Mouse (Mus musculus) cortical plate, adult 2 months (tissue): ENCODE results near the gene Zfp263. TPM values are rescaled to one million over a fixed set of nuclear protein-coding genes. Genes with fewer than 3 reads are reported as not detected.

ENCODE experiments used
- H3K27ac ChIP-seq: fragments of 200-500 bp; 2 replicates; pipeline ENCODE4 v1.5.1; 2012; ENCODE audit warnings: low read length, control low read depth, inconsistent platforms; ENCODE audit not compliant: insufficient read depth
- H3K4me1 ChIP-seq: fragments of 200-500 bp; 2 replicates; pipeline ENCODE4 v1.6.1; 2011; ENCODE audit warnings: low read length; ENCODE audit not compliant: control insufficient read depth, insufficient read depth
- H3K4me3 ChIP-seq: fragments of 200-500 bp; 2 replicates; pipeline ENCODE4 v1.5.1; 2011; ENCODE audit warnings: mild to moderate bottlenecking, low read length, control low read depth; ENCODE audit not compliant: insufficient read depth
- CTCF ChIP-seq: fragments of 200-500 bp; IDR thresholded peaks from 2 replicates; pipeline ENCODE4 v1.5.1; 2011; ENCODE audit warnings: mild to moderate bottlenecking, control low read depth, low read length; ENCODE audit not compliant: insufficient read depth; ENCODE audit errors: extremely low read depth
- POLR2A ChIP-seq: fragments of 200-500 bp; IDR thresholded peaks from 2 replicates; pipeline ENCODE4 v1.6.1; 2011; ENCODE audit warnings: mild to moderate bottlenecking, low read length, control low read depth; ENCODE audit not compliant: insufficient read depth; ENCODE audit errors: extremely low read depth
- polyA plus RNA-seq: library from polyadenylated mRNA; depleted of rRNA; stranded (reverse); fragments of >200 nt; gene quantifications from 2 replicates; pipeline ENCODE4 v1.2.3, GENCODE M21; 2012; rRNA removed

Gene Zfp263
- polyA plus RNA-seq = 17.8 and 18.3 TPM in 2 replicates

DNA sequence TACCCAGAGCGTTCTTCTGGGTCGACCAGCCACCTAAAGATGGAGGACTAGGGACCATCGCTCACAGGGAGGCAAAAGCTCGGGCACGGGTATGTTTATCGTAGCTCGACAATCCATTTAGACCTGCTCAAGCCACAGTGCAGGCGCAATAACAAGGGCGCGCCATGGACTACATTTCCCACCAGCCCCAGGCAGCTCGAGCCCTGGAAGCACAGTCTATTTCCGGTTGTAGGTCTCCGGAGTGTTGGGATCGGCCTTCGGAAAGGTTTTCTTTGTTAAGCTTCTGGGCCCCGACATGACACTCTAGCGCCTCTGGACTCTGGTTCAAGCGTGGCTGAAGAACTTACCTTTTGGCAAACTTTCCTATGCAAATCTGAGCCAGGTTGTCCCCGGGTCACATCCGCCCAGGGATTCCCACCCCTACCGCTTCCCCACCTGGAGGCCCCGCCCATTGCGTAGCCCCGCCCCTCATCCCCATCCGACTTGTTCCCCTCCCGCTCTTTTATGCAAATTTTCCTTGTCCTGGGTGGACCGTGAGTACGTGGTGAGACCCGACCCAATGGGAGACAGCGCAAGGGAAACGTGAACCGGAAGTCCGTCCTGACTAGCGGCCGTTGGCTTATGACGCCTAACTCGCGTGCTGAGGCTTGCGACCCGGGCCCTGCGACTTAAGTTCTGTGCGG, at the start of gene Zfp263:
TSS of gene Zfp263 (plus strand) at position 591 of the 683 bp plus-strand sequence.
- TF ChIP-seq CTCF (no peak), POLR2A (peak; percentile 74)
- peaks cover 6% of the 10 kb centered on the region for H3K4me1 ChIP-seq

DNA sequence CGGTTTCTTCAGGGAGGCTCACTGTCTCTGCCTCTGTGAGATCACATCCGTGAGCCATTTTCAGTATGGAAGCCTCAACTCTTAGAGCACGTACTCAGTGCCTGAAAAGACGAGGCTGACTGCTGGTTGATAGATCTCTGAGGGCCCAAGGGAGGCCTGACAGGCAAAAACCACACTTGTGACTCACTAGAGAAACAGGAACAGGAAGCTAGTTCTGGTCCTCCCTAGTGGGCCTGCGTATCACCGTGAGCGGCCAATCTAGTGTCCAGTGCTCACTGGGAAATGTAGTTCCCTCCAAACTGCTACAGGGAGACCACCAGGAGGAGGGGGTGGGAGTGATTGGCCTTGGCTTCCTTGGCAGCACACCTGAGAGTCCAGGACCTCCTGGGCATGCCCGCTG, 44.6 kb upstream of the Zfp263 start:
- Histone ChIP-seq H3K4me3 (no peak overlapping the region), H3K4me1 (no peaks in the 10 kb centered on the region), H3K27ac (no peak overlapping the region)
- TF ChIP-seq CTCF (no peak), POLR2A (no peak)

More for the DNA sequence above, at the start of gene Zfp263:
- Histone ChIP-seq H3K4me3 (peak within 1 kb of the TSS; percentile 60), H3K27ac (peak within 1 kb of the TSS; percentile 80)

DNA sequence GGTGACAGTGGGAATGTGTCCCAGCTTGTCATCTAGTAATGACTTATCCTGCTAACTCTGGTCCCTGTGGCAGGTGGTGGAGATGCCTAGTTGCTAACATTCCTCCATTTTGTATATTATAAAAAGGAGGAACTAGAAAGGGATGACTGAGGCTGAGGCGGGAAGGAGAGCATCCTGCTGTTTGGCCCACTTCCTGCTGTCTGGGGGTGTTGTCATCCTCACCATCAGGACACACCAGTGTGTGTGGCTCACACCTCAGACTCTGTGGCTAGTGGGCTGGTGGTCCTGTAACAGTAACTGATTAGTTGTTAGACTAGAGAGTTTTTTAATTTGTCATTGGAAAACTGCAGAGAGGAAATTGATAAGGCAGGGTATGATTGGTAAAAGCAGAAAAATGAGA, 43.0 kb upstream of the Zfp263 start:
- Histone ChIP-seq H3K27ac (no peak overlapping the region), H3K4me1 (no peaks in the 10 kb centered on the region), H3K4me3 (no peak overlapping the region)
- TF ChIP-seq CTCF (no peak), POLR2A (no peak)

DNA sequence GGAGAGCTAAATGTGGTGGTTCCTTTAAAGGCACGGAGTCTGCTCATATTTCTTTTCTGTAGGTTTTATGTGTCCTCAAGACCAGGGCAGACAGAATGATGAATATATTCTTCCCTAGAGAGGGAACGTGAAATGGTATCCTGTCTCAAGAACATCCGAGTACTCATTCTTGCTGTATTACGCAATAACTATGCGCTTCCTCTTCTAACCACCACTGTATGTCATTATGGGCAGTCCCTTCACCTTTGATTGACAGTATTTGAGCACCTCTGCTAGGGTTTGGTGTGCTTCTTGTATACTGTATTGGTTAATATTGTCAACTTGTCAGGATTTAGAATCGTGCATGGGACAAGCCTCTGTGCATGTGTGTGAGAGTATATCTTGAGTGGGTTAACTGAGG, 37.2 kb upstream of the Zfp263 start:
- no peak for TF ChIP-seq CTCF
- no peak for TF ChIP-seq POLR2A
- Histone ChIP-seq H3K27ac (no peak overlapping the region), H3K4me3 (no peak overlapping the region), H3K4me1 (no peaks in the 10 kb centered on the region)

DNA sequence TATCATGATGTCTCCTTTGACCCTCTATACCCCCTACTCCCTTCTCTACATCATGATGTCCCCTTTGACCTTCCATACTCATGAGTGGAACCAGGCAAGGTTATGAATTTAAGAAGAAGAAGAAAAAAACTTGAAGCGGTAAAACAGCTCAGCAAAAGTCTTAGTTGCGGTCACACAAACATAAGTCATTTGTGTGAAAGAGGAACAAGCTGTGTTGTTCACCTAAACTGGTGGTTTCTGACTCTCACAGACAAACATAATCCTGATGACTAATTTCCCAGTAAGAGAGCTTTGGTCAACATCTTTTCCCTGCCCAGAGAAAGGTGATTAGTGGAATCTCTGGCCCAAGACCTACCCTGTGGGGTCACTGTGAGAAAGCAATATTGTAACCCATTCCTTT, 29.2 kb upstream of the Zfp263 start:
- Histone ChIP-seq H3K4me1 (no peaks in the 10 kb centered on the region), H3K27ac (no peak overlapping the region), H3K4me3 (no peak overlapping the region)
- TF ChIP-seq POLR2A = no peak
- no peak for TF ChIP-seq CTCF

DNA sequence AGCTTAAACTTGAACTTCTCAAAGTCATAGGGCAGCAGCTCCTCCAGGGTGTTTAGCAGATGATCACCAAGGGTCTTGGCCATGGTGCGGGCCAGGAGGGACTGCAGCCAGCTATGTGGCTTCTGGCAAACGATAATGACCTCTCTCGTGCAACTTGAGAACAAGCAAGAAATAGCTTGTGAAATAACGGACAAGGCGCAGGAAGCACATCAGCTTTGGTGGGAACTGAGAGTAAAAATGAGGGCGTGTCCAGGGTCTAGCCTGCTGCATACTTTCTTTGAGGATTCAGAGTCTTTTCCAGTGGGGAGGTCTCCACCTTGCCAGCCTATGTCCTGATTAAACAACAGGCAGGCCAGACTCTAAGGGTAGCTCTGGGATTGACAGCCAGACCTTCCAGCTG, 25.9 kb upstream of the Zfp263 start, which contains the start of gene Mefv:
TSS of gene Mefv (minus strand) at position 118 of the 400 bp plus-strand sequence.
- Histone ChIP-seq H3K27ac (no peak within 1 kb of the TSS), H3K4me3 (no peak within 1 kb of the TSS), H3K4me1 (no peaks in the 10 kb centered on the region)
- TF ChIP-seq POLR2A = no peak
- TF ChIP-seq CTCF = no peak

DNA sequence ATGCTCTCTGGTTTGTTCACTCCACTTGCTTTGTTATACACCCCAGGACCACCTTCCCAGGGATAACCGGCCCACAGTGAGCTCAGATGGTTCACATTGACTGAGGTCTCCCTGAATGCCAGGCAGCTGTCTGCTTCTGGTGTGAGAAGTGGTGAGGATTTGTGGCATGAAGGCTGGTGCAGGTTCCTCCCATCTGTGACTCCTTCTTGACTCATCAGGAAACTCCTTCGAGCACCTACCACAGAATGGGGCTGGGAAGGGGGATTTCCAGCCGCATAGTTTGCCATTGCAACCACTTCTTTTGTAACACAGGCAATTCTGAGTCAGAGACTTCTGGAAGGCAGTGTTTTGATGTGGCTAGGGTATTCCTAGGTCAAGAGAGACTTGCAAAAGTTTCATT, 20.7 kb upstream of the Zfp263 start:
- TF ChIP-seq POLR2A (no peak), CTCF (no peak)
- Histone ChIP-seq H3K4me1 (no peaks in the 10 kb centered on the region), H3K27ac (no peak overlapping the region), H3K4me3 (no peak overlapping the region)

DNA sequence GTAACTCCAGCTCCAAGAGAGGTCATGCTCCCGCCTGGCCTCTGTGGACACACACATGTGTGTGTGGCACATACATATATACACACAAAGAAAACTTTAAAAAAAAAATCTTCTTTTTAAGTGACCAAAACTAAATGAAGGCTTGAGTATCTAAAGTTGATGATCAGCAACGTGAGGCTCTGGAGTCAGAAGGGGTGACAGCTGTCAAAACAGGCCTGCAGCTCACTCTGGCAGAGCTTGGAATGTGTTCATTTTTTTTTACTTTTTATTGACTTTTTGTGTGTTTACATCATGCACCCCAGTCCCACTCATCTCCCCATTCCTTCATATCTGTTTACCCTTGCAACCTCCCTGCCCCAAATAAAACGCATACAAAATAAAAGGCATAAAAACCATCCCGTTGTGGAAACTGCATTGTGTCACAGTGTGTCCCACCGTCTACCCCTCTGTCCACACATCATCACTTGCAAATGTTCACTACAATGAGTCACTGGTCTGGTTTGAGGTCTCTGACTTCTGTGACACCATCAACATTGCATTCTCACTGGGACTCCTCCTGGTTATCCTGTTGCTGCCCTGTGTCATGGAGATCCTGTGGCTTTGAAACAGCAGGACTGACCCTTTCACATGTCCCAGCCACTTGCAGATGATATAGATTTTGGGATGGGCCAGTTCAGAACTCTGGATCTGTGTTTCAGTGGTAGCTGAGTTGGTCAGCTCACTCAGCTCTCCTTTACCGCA, 15.7 kb upstream of the Zfp263 start:
- Histone ChIP-seq H3K4me1 (no peaks in the 10 kb centered on the region), H3K4me3 (no peak overlapping the region), H3K27ac (no peak overlapping the region)
- TF ChIP-seq CTCF = no peak
- TF ChIP-seq POLR2A = no peak

DNA sequence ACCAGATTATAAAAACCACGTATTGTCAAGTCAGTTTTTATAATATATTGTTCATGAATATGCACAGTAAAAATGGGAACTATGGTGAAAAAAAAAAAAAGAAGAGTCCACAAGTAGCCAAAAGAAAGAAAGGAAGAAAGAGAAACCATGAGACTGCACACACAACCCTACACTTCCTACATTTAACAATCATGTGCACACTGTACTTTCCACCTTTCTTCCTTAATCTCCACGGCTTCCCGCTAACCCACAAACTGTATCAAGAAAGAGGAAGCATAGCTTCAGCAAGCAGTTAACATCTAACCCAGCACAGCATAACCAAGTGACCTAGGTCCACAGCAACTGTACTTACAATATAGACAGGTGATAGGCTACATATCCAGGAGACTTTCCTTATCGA, 11.3 kb upstream of the Zfp263 start:
- Histone ChIP-seq H3K4me1 (no peaks in the 10 kb centered on the region), H3K4me3 (no peak overlapping the region), H3K27ac (no peak overlapping the region)
- no peak for TF ChIP-seq POLR2A
- TF ChIP-seq CTCF = no peak
